Mouse (Mus musculus) G1E (cell line): Measurements from ENCODE around the gene Cdk6.

Experiments used
- CTCF ChIP-seq: IDR thresholded peaks from 2 replicates; pipeline ENCODE4 v1.5.1; 2012; ENCODE audit warnings: low read depth, low read length, inconsistent platforms, mixed read lengths
- GATA1 ChIP-seq: IDR thresholded peaks from 2 replicates; pipeline ENCODE4 v1.6.1; 2012; ENCODE audit warnings: borderline replicate concordance, low read length, inconsistent platforms, mixed read lengths
- TAL1 ChIP-seq: conservative IDR thresholded peaks from 2 replicates; pipeline ENCODE4 v1.6.1; 2012; ENCODE audit warnings: low read depth, low read length, inconsistent platforms, mixed read lengths

DNA sequence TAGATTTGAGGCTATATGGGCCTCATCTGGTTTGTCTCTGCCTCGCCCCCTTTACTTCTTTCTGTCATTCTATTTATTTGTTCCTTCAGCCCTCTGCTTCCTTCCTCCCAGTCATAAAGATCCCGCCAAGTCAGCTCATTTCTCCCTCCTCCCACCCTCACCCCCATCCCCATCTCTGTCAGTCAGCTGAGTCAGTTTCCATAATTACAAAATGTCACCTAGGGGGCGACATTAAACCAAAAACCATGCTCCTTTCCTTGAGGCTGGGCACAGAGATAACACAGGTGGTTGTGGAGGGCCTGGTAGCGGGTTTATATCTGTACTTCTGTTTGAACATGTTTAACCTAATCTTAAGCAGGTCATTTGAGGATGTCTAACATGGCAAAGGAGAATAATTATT lies 171.3 kb downstream of the Cdk6 start:
- no peak for TF ChIP-seq GATA1
- TF ChIP-seq CTCF: no peak
- peak; percentile 73 for TF ChIP-seq TAL1
